Mouse (Mus musculus) heart, embryonic 14.5 days (tissue): Measurements from ENCODE around the gene Ncoa3. TPM values are rescaled to one million over a fixed set of nuclear protein-coding genes. Genes with fewer than 3 reads are reported as not detected.

Experiments
- ATAC-seq: fragments of 200-750 bp; cut with Nextera tagmentation; 2 replicates; pipeline ENCODE4 v1.8.0; 2017; ENCODE audit warnings: low read depth, moderate TSS enrichment; ENCODE audit not compliant: insufficient number of reproducible peaks, insufficient read depth, low FRiP score
- H3K27ac ChIP-seq, 2 experiments: fragments of 200-500 bp in 1 of 2; fragments of 300-500 bp in 1 of 2; sonication (generic) in 1 of 2; replicated peaks in 1 of 2; 2 replicates each; pipeline ENCODE4 v1.5.1; 2012 to 2014; ENCODE audit warnings: low read depth in 2 of 2, low read length in 2 of 2, control low read depth in 1 of 2, mild to moderate bottlenecking in 1 of 2, mixed read lengths in 1 of 2; ENCODE audit not compliant: control insufficient read depth in 1 of 2, insufficient read depth in 1 of 2
- H3K27me3 ChIP-seq: fragments of 300-500 bp; sonication (generic); 2 replicates; pipeline ENCODE4 v1.6.1; 2014; ENCODE audit warnings: mild to moderate bottlenecking, low read length, control low read depth; ENCODE audit not compliant: control insufficient read depth, insufficient read depth
- H3K36me3 ChIP-seq: fragments of 300-500 bp; sonication (generic); 2 replicates; pipeline ENCODE4 v1.6.1; 2014; ENCODE audit warnings: mild to moderate bottlenecking, control low read depth, low read length, mixed read lengths; ENCODE audit not compliant: control insufficient read depth, insufficient read depth
- H3K4me1 ChIP-seq, 2 experiments: fragments of 200-500 bp in 1 of 2; fragments of 300-500 bp in 1 of 2; sonication (generic) in 1 of 2; 2 replicates each; pipeline ENCODE4 v1.6.1; 2012 to 2014; ENCODE audit warnings: low read length in 2 of 2, control low read depth in 1 of 2, mixed read lengths in 1 of 2; ENCODE audit not compliant: control insufficient read depth in 2 of 2, insufficient read depth in 2 of 2
- H3K4me2 ChIP-seq: fragments of 300-500 bp; sonication (generic); 2 replicates; pipeline ENCODE4 v1.6.1; 2014; ENCODE audit warnings: mild to moderate bottlenecking, low read length
- H3K4me3 ChIP-seq, 2 experiments: fragments of 200-500 bp in 1 of 2; fragments of 300-500 bp in 1 of 2; sonication (generic) in 1 of 2; 2 replicates each; pipeline ENCODE4 v1.5.1; 2012 to 2014; ENCODE audit warnings: low read length in 2 of 2, mild to moderate bottlenecking in 2 of 2, control low read depth in 1 of 2, low read depth in 1 of 2, moderate library complexity in 1 of 2; ENCODE audit not compliant: control insufficient read depth in 1 of 2, insufficient read depth in 1 of 2
- H3K9ac ChIP-seq: fragments of 300-500 bp; sonication (generic); 2 replicates; pipeline ENCODE4 v1.6.1; 2014; ENCODE audit warnings: mild to moderate bottlenecking, low read length
- H3K9me3 ChIP-seq: fragments of 300-500 bp; sonication (generic); 2 replicates; pipeline ENCODE4 v1.6.1; 2016; ENCODE audit warnings: low read length, control low read depth; ENCODE audit not compliant: control insufficient read depth
- WGBS: fragments of 180-500 bp; shearing (Covaris S2); extraction: QIAGEN DNeasy Blood & Tissue Kit; methylation state at CpG from one replicate; pipeline ENCODE4 v1.1.7; 2014; 5-methylcytosine and 5-hydroxymethylcytosine counted together
- polyA plus RNA-seq: library from polyadenylated mRNA; unstranded; fragments of >200 nt; fragmentation: Nextera tagmentation; extraction: Ambion mirVana; gene quantifications from 2 replicates; pipeline ENCODE4 v1.2.1, GENCODE M21; 2014

Gene Ncoa3
- polyA plus RNA-seq, 1 experiment from 2014 or later = 12.5 TPM

DNA sequence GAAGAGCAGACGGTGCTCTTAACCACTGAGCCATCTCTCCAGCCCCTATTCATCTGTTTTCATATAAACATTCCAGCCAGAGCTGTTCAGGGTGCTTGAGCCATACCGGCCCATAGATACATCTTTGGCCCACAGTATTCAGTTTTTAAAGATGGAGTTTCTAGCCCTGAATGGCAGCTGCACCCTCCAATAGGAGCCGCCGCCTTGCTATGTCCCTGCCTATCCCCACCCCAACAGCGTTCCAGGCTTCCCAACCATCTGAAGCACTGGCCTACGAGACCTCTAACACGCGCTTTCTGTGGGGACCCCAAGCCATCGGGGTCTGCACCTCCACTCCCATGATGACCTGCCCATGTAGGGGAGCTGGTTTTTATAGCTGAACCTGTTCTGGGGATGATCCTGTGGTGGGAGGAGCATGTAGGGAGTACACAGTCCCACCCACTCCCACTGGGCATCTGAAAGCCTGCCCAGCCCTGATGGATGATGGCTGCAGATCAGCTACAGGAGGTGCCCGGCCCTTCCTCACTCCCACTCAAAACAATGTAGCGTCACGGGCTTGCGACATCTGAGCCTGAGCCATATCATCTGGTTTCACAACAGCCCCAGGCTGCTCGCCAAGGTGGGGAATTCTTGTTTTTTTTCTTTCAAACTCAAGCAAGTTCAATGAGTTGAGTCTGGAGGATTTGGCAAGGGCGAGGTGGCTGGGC is 123.3 kb downstream of the Ncoa3 start:
- H3K4me3 ChIP-seq = no peak overlapping the region
- no peak overlapping the region for H3K9ac ChIP-seq
- no peak overlapping the region for H3K4me2 ChIP-seq
- peaks cover 3 to 13% of the 10 kb centered on the region in 2 experiments; a peak in 3 of 4 replicates for H3K4me1 ChIP-seq
- no peaks in the 10 kb centered on the region for H3K27me3 ChIP-seq
- H3K9me3 ChIP-seq = no peaks in the 10 kb centered on the region
- no peak overlapping the region for H3K27ac ChIP-seq
- ATAC-seq = no peak
- 88% methylated on average over 15 of the region's 15 CpGs for WGBS
- H3K36me3 ChIP-seq = peaks cover 55% of the 10 kb centered on the region

DNA sequence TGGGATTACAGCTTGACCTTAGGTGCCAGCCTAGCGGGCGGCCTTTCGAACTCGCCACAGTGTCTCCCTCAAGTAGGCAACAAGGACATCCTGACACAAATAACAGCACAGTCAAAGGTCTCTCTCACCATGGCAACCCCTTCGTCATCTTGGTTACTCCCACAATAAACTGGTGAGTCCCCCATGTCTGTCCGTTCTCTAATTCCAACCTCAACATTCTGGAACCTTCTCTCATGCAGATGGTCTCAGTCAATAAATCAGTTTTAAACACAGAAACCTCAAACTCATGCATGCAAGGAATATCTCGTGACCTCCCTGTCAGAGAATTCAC is 123.8 kb downstream of the Ncoa3 start:
- H3K4me1 ChIP-seq = peaks cover 3 to 13% of the 10 kb centered on the region in 2 experiments; a peak in 3 of 4 replicates
- H3K36me3 ChIP-seq = peaks cover 55% of the 10 kb centered on the region
- WGBS = 92% methylated on average over 7 of the region's 7 CpGs
- no peak overlapping the region for H3K27ac ChIP-seq
- no peak overlapping the region for H3K4me3 ChIP-seq
- no peak overlapping the region for H3K4me2 ChIP-seq
- H3K9ac ChIP-seq = no peak overlapping the region
- no peaks in the 10 kb centered on the region for H3K27me3 ChIP-seq
- H3K9me3 ChIP-seq = no peaks in the 10 kb centered on the region
- no peak for ATAC-seq

DNA sequence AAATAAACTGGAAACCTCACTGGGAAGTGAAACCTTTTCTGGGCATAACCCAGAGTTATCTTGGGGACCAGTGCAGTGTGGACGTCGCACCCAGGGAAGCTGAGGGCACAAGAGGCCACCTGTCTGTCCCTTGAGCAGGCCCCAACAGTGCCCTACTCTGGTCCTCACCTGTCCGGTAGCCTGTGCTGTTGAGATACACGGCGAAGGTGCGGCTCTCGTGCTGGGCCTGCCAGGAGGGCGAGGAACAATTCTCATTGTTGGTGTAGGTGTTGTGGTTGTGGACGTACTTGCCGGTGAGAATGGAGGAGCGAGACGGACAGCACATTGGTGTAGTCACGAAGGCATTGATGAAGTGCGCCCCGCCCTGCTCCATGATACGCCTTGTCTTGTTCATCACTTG is 124.3 kb downstream of the Ncoa3 start:
- Histone ChIP-seq H3K4me2 (no peak overlapping the region), H3K27me3 (no peaks in the 10 kb centered on the region), H3K9me3 (no peaks in the 10 kb centered on the region), H3K9ac (no peak overlapping the region), H3K36me3 (peaks cover 55% of the 10 kb centered on the region), H3K4me1 (peaks cover 3 to 14% of the 10 kb centered on the region in 2 experiments; a peak in 3 of 4 replicates), H3K4me3 (no peak overlapping the region), H3K27ac (no peak overlapping the region)
- WGBS = 91% methylated on average over 16 of the region's 16 CpGs
- no peak for ATAC-seq

DNA sequence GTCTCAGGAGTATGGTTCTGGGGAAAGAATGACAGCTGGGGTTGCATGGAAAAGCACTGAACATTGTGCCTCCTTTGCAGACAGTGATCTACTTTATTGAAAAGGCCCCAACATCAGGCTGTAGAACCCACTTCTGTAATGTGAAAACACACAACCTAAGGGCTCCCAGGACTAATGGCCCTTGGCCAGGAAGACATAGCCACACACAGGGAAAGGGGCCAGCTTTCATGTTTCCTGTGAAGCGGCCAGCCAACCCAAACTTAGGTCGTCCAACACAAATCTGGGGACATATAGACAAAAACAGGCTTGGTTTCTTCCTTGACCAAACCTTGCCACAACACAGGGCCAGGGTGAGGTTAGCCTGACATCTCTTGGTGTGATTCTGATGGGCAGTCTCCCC is 127.6 kb downstream of the Ncoa3 start:
- WGBS = 52% methylated on average over 2 of the region's 2 CpGs
- H3K4me2 ChIP-seq = no peak overlapping the region
- no peak for ATAC-seq
- no peaks in the 10 kb centered on the region for H3K27me3 ChIP-seq
- no peak overlapping the region for H3K9ac ChIP-seq
- H3K36me3 ChIP-seq = peaks cover 54% of the 10 kb centered on the region
- H3K9me3 ChIP-seq = no peaks in the 10 kb centered on the region
- H3K27ac ChIP-seq = no peak overlapping the region
- H3K4me3 ChIP-seq = no peak overlapping the region
- H3K4me1 ChIP-seq = peaks cover 17 to 30% of the 10 kb centered on the region in 2 experiments

GRCm38 (mm10) chr2:166121681-166122355 is 129.4 kb downstream of the Ncoa3 start:
- Histone ChIP-seq H3K4me1 (peaks cover 21 to 43% of the 10 kb centered on the region in 2 experiments), H3K4me3 (no peak overlapping the region), H3K4me2 (no peak overlapping the region), H3K9me3 (no peaks in the 10 kb centered on the region), H3K36me3 (peaks cover 45% of the 10 kb centered on the region), H3K27ac (0 out of 4 replicates have a peak overlapping the region, but pooled peaks of 1 of the 2 experiments have one; percentile 50), H3K9ac (no peak overlapping the region), H3K27me3 (no peaks in the 10 kb centered on the region)
- ATAC-seq = no peak
- 76% methylated on average over 14 of the region's 14 CpGs for WGBS

GRCm38 (mm10) chr2:166122781-166123180 is 130.3 kb downstream of the Ncoa3 start:
- H3K9me3 ChIP-seq = no peaks in the 10 kb centered on the region
- peak overlapping the region in 1 of 2 experiments; percentile 50; a peak in 2 of 4 replicates for H3K27ac ChIP-seq
- no peaks in the 10 kb centered on the region for H3K27me3 ChIP-seq
- 17% methylated on average over 6 of the region's 6 CpGs for WGBS
- ATAC-seq = 0 out of 2 replicates have a peak, but pooled peaks have one; percentile 37
- 0 out of 2 replicates have a peak overlapping the region, but pooled peaks have one; percentile 8 for H3K9ac ChIP-seq
- H3K4me3 ChIP-seq = no peak overlapping the region
- no peak overlapping the region for H3K4me2 ChIP-seq
- H3K4me1 ChIP-seq = peaks cover 21 to 43% of the 10 kb centered on the region in 2 experiments
- peaks cover 46% of the 10 kb centered on the region for H3K36me3 ChIP-seq
